Mouse (Mus musculus) urinary bladder, postnatal 14 days (tissue): ENCODE results near the gene Lmbr1l.
"Not testable (repeated sequence)": the region's sequence is repeated elsewhere in the genome, so short reads cannot be mapped to it uniquely, and the experiment has no call there.

Experiments used
- DNase-seq: peaks from one replicate; pipeline ENCODE4 v3.0.0; 2021; ENCODE audit warnings: low spot score

Lmbr1l gene

GRCm38 (mm10) chr15:98917538-98918498 lies at the start of gene Lmbr1l:
Gene Lmbr1l, minus strand, starts transcription at chr15:98918231.
- peak; percentile 100 for DNase-seq

- DNase-seq = no peak
Observed at GRCm38 (mm10) chr15:98959531-98959930, 41.5 kb upstream of the Lmbr1l start.

- no peak for DNase-seq
Observed at GRCm38 (mm10) chr15:98958901-98959420, 40.9 kb upstream of the Lmbr1l start.

GRCm38 (mm10) chr15:98957475-98957874 lies 39.4 kb upstream of the Lmbr1l start:
- no peak for DNase-seq

- no peak for DNase-seq
Observed at GRCm38 (mm10) chr15:98956000-98956399, 38.0 kb upstream of the Lmbr1l start.

- no peak for DNase-seq
Observed at GRCm38 (mm10) chr15:98955324-98955723, 37.3 kb upstream of the Lmbr1l start.

- DNase-seq = no peak
Observed at GRCm38 (mm10) chr15:98954425-98955253, 36.6 kb upstream of the Lmbr1l start.

- peak; percentile 88 for DNase-seq
Observed at GRCm38 (mm10) chr15:98953401-98954356, 35.6 kb upstream of the Lmbr1l start, which contains the start of the genes Gm49450 and Tuba1a. Gene Gm49450, minus strand, starts transcription at chr15:98953551. Gene Tuba1a, minus strand, starts transcription at chr15:98953703.

GRCm38 (mm10) chr15:98952751-98953400 lies 34.8 kb upstream of the Lmbr1l start:
- DNase-seq = peak; percentile 75

GRCm38 (mm10) chr15:98952063-98952455 lies 34.0 kb upstream of the Lmbr1l start:
- no peak for DNase-seq

- DNase-seq = not testable (repeated sequence)
Observed at GRCm38 (mm10) chr15:98951122-98952062, 33.4 kb upstream of the Lmbr1l start.

GRCm38 (mm10) chr15:98949607-98949892 lies 31.5 kb upstream of the Lmbr1l start:
- no peak for DNase-seq

GRCm38 (mm10) chr15:98948857-98949606 lies 31.0 kb upstream of the Lmbr1l start:
- no peak for DNase-seq

GRCm38 (mm10) chr15:98948382-98948781 lies 30.4 kb upstream of the Lmbr1l start:
- no peak for DNase-seq

GRCm38 (mm10) chr15:98947884-98948283 lies 29.9 kb upstream of the Lmbr1l start:
- DNase-seq = no peak

- no peak for DNase-seq
Observed at GRCm38 (mm10) chr15:98943133-98943532, 25.1 kb upstream of the Lmbr1l start.

GRCm38 (mm10) chr15:98942081-98942480 lies 24.1 kb upstream of the Lmbr1l start:
- DNase-seq = no peak

GRCm38 (mm10) chr15:98941539-98941938 lies 23.5 kb upstream of the Lmbr1l start:
- no peak for DNase-seq

- DNase-seq = no peak
Observed at GRCm38 (mm10) chr15:98940816-98941215, 22.8 kb upstream of the Lmbr1l start.
